Mouse (Mus musculus): Measurements from ENCODE around the gene Tprkb. TPM values are rescaled to one million over a fixed set of nuclear protein-coding genes. Genes with fewer than 3 reads are reported as not detected.
"Not testable (repeated sequence)": the region's sequence is repeated elsewhere in the genome, so short reads cannot be mapped to it uniquely, and the experiment has no call there.

The Tprkb gene
- polyA plus RNA-seq, 1 experiment from 2014 or later, result 26.7 TPM

- Histone ChIP-seq H3K27ac (ENCODE audit: low read depth) (peak overlapping the region; percentile 58), H3K4me2 (ENCODE audit: low read depth, low read length) (no peak overlapping the region), H3K4me3 (ENCODE audit: low read depth, low read length) (no peak overlapping the region), H3K9me3 (ENCODE audit: low read length) (no peaks in the 10 kb centered on the region), H3K9ac (replicated peaks) (no peak overlapping the region), H3K27me3 (ENCODE audit: insufficient read depth, low read length) (no peaks in the 10 kb centered on the region), H3K36me3 (replicated peaks; ENCODE audit: insufficient read depth, low read length) (peaks cover 41% of the 10 kb centered on the region), H3K4me1 (ENCODE audit: insufficient read depth) (0 out of 2 replicates have a peak, but pooled peaks cover 4% of the 10 kb centered on the region)
- ATAC-seq, result no peak
- TF ChIP-seq CTCF (IDR thresholded peaks at IDR 0.05; ENCODE audit: low read depth), result no peak
- no peak for TF ChIP-seq EP300 (IDR thresholded peaks at IDR 0.05; ENCODE audit: low read depth)
- no peak for DNase-seq
- 67% methylated on average over 9 of the region's 9 CpGs for WGBS (ENCODE audit: insufficient replicate concordance)
These were observed 16.1 kb downstream of the Tprkb start for GRCm38 (mm10) chr6:85927476-85928464.

GRCm38 (mm10) chr6:85929312-85929711, 17.6 kb downstream of the Tprkb start:
- 42% methylated on average over 1 of the region's 1 CpGs for WGBS (ENCODE audit: insufficient replicate concordance)

GRCm38 (mm10) chr6:85934047-85934446, 22.4 kb downstream of the Tprkb start:
- peak; percentile 27 for DNase-seq
- peak overlapping the region; percentile 45; the same call in 1 of the 2 replicates for H3K27ac ChIP-seq (ENCODE audit: low read depth)

More at GRCm38 (mm10) chr6:85929312-85929711, 17.6 kb downstream of the Tprkb start:
- peak; percentile 81 for ATAC-seq
- TF ChIP-seq CTCF (IDR thresholded peaks at IDR 0.05; ENCODE audit: low read depth) (no peak), EP300 (IDR thresholded peaks at IDR 0.05; ENCODE audit: low read depth) (no peak)
- H3K4me2 ChIP-seq (ENCODE audit: low read depth, low read length), result no peak overlapping the region
- H3K4me3 ChIP-seq (ENCODE audit: low read depth, low read length), result no peak overlapping the region
- no peak overlapping the region for H3K9ac ChIP-seq (replicated peaks)
- 0 out of 2 replicates have a peak, but pooled peaks cover 4% of the 10 kb centered on the region for H3K4me1 ChIP-seq (ENCODE audit: insufficient read depth)
- H3K9me3 ChIP-seq (ENCODE audit: low read length), result no peaks in the 10 kb centered on the region
- H3K27me3 ChIP-seq (ENCODE audit: insufficient read depth, low read length), result no peaks in the 10 kb centered on the region
- H3K27ac ChIP-seq (ENCODE audit: low read depth), result peak overlapping the region; percentile 74
- no peak for DNase-seq
- peaks cover 35% of the 10 kb centered on the region for H3K36me3 ChIP-seq (replicated peaks; ENCODE audit: insufficient read depth, low read length)

GRCm38 (mm10) chr6:85935646-85936045, 24.0 kb downstream of the Tprkb start:
- 63% methylated on average over 3 of the region's 3 CpGs for WGBS (ENCODE audit: insufficient replicate concordance)

More at GRCm38 (mm10) chr6:85934047-85934446, 22.4 kb downstream of the Tprkb start:
- no peak overlapping the region for H3K4me2 ChIP-seq (ENCODE audit: low read depth, low read length)
- H3K4me1 ChIP-seq (ENCODE audit: insufficient read depth), result peaks cover 15% of the 10 kb centered on the region
- H3K4me3 ChIP-seq (ENCODE audit: low read depth, low read length), result no peak overlapping the region
- WGBS (ENCODE audit: insufficient replicate concordance), result 56% methylated on average over 8 of the region's 8 CpGs
- TF ChIP-seq EP300 (IDR thresholded peaks at IDR 0.05; ENCODE audit: low read depth), result no peak
- TF ChIP-seq CTCF (IDR thresholded peaks at IDR 0.05; ENCODE audit: low read depth), result no peak
- H3K9ac ChIP-seq (replicated peaks), result no peak overlapping the region
- H3K9me3 ChIP-seq (ENCODE audit: low read length), result no peaks in the 10 kb centered on the region
- peaks cover 11% of the 10 kb centered on the region for H3K36me3 ChIP-seq (replicated peaks; ENCODE audit: insufficient read depth, low read length)
- H3K27me3 ChIP-seq (ENCODE audit: insufficient read depth, low read length), result no peaks in the 10 kb centered on the region
- no peak for ATAC-seq

GRCm38 (mm10) chr6:85936508-85937465, 25.1 kb downstream of the Tprkb start:
- Histone ChIP-seq H3K4me1 (ENCODE audit: insufficient read depth) (peaks cover 11% of the 10 kb centered on the region), H3K9ac (replicated peaks) (peak overlapping the region; percentile 64), H3K4me3 (ENCODE audit: low read depth, low read length) (peak overlapping the region; percentile 60), H3K27ac (ENCODE audit: low read depth) (peak overlapping the region; percentile 76), H3K4me2 (ENCODE audit: low read depth, low read length) (peak overlapping the region; percentile 70)
- H3K36me3 ChIP-seq (replicated peaks; ENCODE audit: insufficient read depth, low read length); H3K9me3 ChIP-seq (ENCODE audit: low read length); H3K27me3 ChIP-seq (ENCODE audit: insufficient read depth, low read length): not testable (repeated sequence)
- 1% methylated on average over 30 of the region's 50 CpGs for WGBS (ENCODE audit: insufficient replicate concordance)
- TF ChIP-seq CTCF (IDR thresholded peaks at IDR 0.05; ENCODE audit: low read depth), result peak; percentile 77
- ATAC-seq, result peak; percentile 94
- DNase-seq, result peak; percentile 85

More at GRCm38 (mm10) chr6:85935646-85936045, 24.0 kb downstream of the Tprkb start:
- no peak overlapping the region for H3K4me3 ChIP-seq (ENCODE audit: low read depth, low read length)
- no peak overlapping the region for H3K4me2 ChIP-seq (ENCODE audit: low read depth, low read length)
- no peak overlapping the region for H3K9ac ChIP-seq (replicated peaks)
- no peaks in the 10 kb centered on the region for H3K27me3 ChIP-seq (ENCODE audit: insufficient read depth, low read length)
- peaks cover 11% of the 10 kb centered on the region for H3K4me1 ChIP-seq (ENCODE audit: insufficient read depth)
- no peaks in the 10 kb centered on the region for H3K36me3 ChIP-seq (replicated peaks; ENCODE audit: insufficient read depth, low read length)
- H3K9me3 ChIP-seq (ENCODE audit: low read length), result no peaks in the 10 kb centered on the region
- no peak overlapping the region for H3K27ac ChIP-seq (ENCODE audit: low read depth)
- DNase-seq, result no peak
- ATAC-seq, result no peak
- no peak for TF ChIP-seq EP300 (IDR thresholded peaks at IDR 0.05; ENCODE audit: low read depth)
- TF ChIP-seq CTCF (IDR thresholded peaks at IDR 0.05; ENCODE audit: low read depth), result peak; percentile 33; the same call in 1 of the 2 replicates

Data from liver, postnatal 0 days (tissue).